Mouse (Mus musculus): ENCODE results near the gene Serpina6. TPM values are rescaled to one million over a fixed set of nuclear protein-coding genes. Genes with fewer than 3 reads are reported as not detected.
A peak's percentile ranks its signal among the peaks of the same experiment; 100 is the strongest.

Serpina6 gene
- polyA plus RNA-seq, 1 experiment: not detected

DNA sequence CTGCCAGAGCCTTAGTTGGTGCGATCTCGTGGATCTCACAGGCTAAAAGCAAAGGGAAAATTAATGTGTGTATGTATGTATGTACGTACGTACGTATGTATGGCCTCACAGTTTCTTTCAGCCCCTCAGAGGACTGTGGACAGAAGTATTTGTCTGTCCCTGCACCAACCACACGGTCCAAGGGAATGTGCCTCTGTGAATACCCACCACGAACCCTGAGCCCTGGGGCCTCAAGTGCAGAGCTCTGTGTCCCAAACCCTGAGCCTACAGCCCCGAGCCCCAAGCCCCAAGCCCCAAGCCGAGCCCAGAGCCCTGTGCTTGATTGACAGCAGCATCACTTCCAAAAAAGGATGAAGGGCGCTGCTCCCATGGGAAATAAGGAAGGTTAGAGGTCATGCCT lies 979 bp upstream of the Serpina6 start:
- no peak for DNase-seq (ENCODE audit: extremely low spot score in 1 of 2, low spot score in 1 of 2)

DNA sequence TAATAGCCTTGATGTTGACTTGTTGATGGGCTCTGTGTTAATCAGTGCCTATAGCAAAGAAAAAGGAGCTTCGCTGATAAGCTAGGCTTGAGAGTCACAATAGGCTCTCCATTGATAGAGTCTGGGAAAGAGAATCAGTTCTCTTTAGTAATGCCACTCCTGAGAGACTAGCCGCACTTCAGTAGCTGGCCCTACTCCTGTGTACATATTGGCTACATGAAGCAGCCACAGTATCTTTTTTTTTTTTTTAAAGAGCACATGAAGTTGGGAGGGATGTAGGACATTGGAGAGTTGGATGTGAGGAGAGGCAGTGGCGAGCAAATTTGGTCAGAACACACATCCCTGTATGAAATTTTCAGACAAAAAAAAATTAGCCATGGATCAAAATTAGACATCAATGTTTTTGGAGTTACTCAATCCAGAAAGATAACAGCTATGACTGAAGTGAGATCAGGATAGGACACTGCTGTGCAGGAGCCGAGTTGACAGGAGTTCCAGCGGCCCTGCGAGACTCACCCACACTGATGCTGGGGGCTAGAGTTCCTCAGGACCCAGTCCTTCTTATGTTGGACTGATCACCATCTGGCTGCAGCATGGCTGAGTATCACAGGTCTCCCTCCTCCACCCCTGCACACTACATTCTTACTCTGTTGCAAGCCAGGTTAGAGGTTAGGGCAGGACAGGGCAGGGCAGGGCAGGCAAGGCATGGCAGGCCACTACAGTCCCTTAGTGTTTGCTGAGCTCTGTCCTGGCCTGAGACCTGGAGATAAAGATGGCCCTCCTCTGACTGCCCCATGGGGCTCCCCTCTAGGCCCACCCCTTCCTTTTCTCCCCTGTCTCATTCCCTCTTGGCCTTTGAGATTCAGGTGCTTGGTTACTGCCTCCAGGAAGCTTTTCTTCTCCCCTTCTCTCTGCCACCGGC lies 1.6 kb downstream of the Serpina6 start:
- no peak for DNase-seq (ENCODE audit: extremely low spot score in 1 of 2, low spot score in 1 of 2)

DNA sequence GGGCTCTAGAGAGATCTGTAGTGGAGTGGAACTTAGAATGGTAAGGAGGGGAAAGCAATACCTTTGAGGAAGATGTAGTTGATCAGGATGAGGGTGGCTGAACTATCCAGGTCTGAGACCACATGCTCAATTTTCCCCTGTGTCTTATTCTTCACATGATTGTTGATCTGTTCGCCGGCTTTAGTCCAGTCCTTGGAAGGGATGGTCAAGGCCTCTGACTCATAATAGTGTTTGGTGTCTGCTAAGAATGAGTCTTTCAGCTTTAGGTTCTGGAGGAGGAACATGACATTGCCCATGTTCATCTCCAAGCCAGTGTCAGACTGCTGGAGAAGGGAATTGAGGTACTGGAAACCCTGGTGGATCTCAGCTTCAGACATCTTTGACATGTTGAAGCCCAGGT lies 3.2 kb downstream of the Serpina6 start:
- DNase-seq (ENCODE audit: extremely low spot score in 1 of 2, low spot score in 1 of 2): no peak

- no peak for DNase-seq (ENCODE audit: extremely low spot score in 1 of 2, low spot score in 1 of 2)
These were observed 10.7 kb downstream of the Serpina6 start for GRCm38 (mm10) chr12:103646314-103646713.

GRCm38 (mm10) chr12:103644601-103645000 lies 12.4 kb downstream of the Serpina6 start:
- no peak for DNase-seq (ENCODE audit: extremely low spot score in 1 of 2, low spot score in 1 of 2)

DNA sequence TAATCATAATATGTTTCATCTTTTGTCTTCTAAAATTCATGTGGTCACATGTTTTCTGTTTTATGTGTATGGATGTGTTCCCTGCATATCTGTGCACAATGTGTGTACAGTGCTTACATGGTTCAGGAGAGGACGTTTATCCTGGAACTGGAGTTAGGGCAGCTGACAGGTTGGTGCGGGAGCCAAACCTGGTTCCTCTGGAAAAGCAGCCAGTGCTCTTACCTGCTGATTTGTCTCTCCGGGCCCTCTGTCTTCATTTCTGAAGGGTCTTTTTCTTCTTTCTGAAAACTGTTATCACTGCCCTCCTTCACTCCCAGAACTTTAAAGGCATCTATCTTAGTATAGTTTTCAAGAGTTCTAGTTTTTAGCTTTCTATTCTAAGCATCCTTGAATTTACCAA lies 13.2 kb downstream of the Serpina6 start:
- no peak for DNase-seq (ENCODE audit: extremely low spot score in 1 of 2, low spot score in 1 of 2)

- DNase-seq (ENCODE audit: extremely low spot score in 1 of 2, low spot score in 1 of 2): peak; percentile 53 to 94
These were observed 13.7 kb downstream of the Serpina6 start for GRCm38 (mm10) chr12:103643336-103643735.

- no peak for DNase-seq (ENCODE audit: extremely low spot score in 1 of 2, low spot score in 1 of 2)
These were observed 21.2 kb downstream of the Serpina6 start for GRCm38 (mm10) chr12:103635846-103636245.

GRCm38 (mm10) chr12:103634430-103634829 lies 22.6 kb downstream of the Serpina6 start:
- DNase-seq (ENCODE audit: extremely low spot score in 1 of 2, low spot score in 1 of 2): peak in 1 of 2 experiments; percentile 12

DNA sequence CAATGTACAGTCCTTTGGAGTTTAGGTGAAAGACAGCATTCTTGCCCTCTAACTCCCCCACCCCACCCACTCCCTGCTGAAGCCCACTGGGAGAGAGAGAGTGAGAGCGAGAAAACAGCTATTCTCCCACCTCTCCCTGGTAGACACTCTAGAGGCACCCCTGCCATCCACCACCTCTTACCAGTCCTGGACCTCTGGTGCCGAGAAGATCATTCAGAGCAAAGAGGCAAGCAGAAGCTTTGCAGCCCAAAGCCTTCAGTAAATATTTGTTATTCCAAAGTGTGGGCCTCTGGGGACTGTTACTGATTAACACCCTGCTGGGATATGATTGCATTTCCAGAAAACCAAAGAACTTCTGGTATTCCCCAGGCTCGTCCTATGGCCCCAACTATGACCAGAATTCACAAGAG lies 25.8 kb downstream of the Serpina6 start, which contains the start of gene Serpina10:
TSS of gene Serpina10 (minus strand) at position 242 of the 410 bp plus-strand sequence.
- no peak for DNase-seq (ENCODE audit: extremely low spot score in 1 of 2, low spot score in 1 of 2)

- no peak for DNase-seq (ENCODE audit: extremely low spot score in 1 of 2, low spot score in 1 of 2)
These were observed 40.2 kb downstream of the Serpina6 start for GRCm38 (mm10) chr12:103616860-103617261.

DNA sequence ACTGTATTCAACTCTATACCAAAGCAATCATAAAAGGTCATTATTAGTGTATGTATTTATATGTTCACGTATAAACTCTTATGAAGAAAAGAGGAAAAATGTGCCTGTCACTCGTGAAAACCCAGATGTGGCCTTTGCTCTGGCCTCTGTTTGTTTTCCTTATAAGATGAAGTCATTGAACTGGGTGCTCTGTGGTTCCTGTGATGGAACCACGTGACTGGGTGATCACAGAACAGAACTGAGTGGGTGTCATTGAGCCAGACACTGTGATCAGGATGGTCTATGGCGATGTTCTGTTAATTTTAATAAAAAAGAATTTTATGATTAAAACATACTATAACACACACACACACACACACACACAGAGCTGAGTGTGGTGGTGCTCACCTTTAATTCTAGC lies 41.3 kb downstream of the Serpina6 start:
- DNase-seq (ENCODE audit: extremely low spot score in 1 of 2, low spot score in 1 of 2): no peak

DNA sequence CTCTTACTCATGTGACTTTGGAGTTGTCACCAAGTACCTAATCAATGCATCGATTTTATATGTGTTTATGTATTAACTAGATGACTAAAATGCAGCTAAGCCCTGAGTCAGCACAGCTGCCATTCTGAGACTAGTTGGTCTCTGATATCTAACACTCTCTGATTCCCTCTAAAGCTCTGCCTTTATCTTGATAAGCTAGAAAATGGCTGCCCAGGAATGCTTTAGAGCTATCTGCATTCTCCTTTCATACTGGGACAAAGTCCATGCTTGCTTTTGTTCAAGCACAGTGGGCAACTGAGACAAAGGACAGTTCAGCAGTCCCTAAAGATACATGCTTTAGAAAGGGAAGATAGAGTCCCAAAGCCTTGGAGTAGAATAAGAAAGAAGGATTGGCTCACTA lies 41.9 kb downstream of the Serpina6 start:
- no peak for DNase-seq (ENCODE audit: extremely low spot score in 1 of 2, low spot score in 1 of 2)

DNA sequence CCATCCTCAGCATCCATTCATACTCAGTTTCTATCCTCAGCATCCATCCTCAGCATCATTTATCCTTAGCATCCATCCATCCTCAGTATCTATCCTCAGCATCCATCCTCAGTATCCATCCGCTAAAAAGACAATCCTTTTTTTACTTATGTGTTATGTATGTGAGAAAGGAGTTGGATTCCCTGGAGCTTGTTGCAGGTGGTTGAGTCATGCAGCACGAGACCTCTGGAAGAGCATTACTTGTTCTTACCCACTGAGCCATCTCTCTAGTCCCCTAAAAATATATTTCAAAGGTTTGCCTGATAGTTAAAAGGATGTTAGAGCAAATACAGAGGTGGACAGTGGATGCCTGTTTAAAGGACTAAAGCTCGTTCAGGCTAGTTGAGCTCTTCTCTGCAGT lies 55.2 kb downstream of the Serpina6 start:
- no peak for DNase-seq (ENCODE audit: extremely low spot score in 1 of 2, low spot score in 1 of 2)

DNA sequence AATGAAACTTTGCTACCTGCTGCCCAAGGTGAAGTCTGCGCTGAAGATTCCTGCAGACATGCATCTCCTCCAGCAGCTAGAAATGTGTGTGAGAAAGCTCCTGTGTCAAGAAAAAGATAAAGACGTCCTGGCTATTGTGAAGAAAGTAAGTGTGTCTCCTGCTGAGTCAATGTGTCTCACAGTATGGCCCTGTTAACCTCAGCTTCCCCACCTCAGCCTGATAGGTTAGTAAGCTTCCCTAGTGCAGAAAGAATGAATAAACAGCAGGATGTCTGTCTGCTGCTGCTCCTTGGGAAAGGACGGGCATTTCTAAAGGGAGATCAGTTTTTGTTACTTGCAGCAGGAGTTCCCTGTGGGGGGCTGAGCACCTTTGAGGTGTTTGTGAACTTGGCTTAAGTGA lies 56.6 kb downstream of the Serpina6 start:
- DNase-seq (ENCODE audit: extremely low spot score in 1 of 2, low spot score in 1 of 2): no peak

GRCm38 (mm10) chr12:103598411-103598810 lies 58.6 kb downstream of the Serpina6 start:
- no peak for DNase-seq (ENCODE audit: extremely low spot score in 1 of 2, low spot score in 1 of 2)

Other genes starting within 250 kb of the Serpina6 start
- gene 9330161L09Rik, start 249.4 kb downstream of the Serpina6 start, polyA plus RNA-seq (2012; rRNA removed): 1.00 and 1.6 TPM in 2 replicates
- gene Ddx24, start 231.4 kb downstream of the Serpina6 start, polyA plus RNA-seq (2012; rRNA removed): 136 and 141 TPM in 2 replicates
- 117 and 120 TPM in 2 replicates for gene Ifi27, start 223.0 kb downstream of the Serpina6 start, polyA plus RNA-seq (2012; rRNA removed)
- gene Ifi27l2a, start 213.5 kb downstream of the Serpina6 start, polyA plus RNA-seq (2012; rRNA removed): 14.3 and 15.4 TPM in 2 replicates
- not detected in 2 replicates for gene Ifi27l2b, start 200.0 kb downstream of the Serpina6 start, polyA plus RNA-seq (2012; rRNA removed)
- 20.8 and 23.5 TPM in 2 replicates for gene Ppp4r4, start 124.9 kb downstream of the Serpina6 start, polyA plus RNA-seq (2012; rRNA removed)
- 0.02 TPM in 1 of 2 replicates, not detected in the other for gene Serpina10, start 25.8 kb downstream of the Serpina6 start, polyA plus RNA-seq (2012; rRNA removed)
- not detected in 2 replicates for gene Serpina16, start 18.9 kb upstream of the Serpina6 start, polyA plus RNA-seq (2012; rRNA removed)
- not detected in 2 replicates for gene Serpina1f, start 38.3 kb upstream of the Serpina6 start, polyA plus RNA-seq (2012; rRNA removed)
- not detected in 2 replicates for gene Serpina1d, start 116.4 kb upstream of the Serpina6 start, polyA plus RNA-seq (2012; rRNA removed)
- 0.08 TPM in 1 of 2 replicates, not detected in the other for gene Serpina1b, start 173.2 kb upstream of the Serpina6 start, polyA plus RNA-seq (2012; rRNA removed)
- 0.08 TPM in 1 of 2 replicates, not detected in the other for gene Serpina1a, start 206.3 kb upstream of the Serpina6 start, polyA plus RNA-seq (2012; rRNA removed)
- gene Serpina1c, start 247.7 kb upstream of the Serpina6 start, polyA plus RNA-seq (2012; rRNA removed): not detected in 2 replicates

Measured in frontal cortex, adult 2 months (tissue).